Mouse (Mus musculus) layer of hippocampus, adult 11-12 months (tissue): ENCODE data around the gene Acot5.
"Not testable (repeated sequence)": the region's sequence is repeated elsewhere in the genome, so short reads cannot be mapped to it uniquely, and the experiment has no call there.

Source experiments
- DNase-seq: peaks from one replicate; pipeline ENCODE4 v3.0.0; 2022; ENCODE audit warnings: low spot score

The Acot5 gene

GRCm38 (mm10) chr12:84063228-84063627 is 5.9 kb upstream of the Acot5 start:
- DNase-seq, result no peak

- DNase-seq, result no peak
These were observed 5.3 kb upstream of the Acot5 start for GRCm38 (mm10) chr12:84063833-84064232.

GRCm38 (mm10) chr12:84064621-84065020 is 4.5 kb upstream of the Acot5 start:
- DNase-seq, result no peak

- no peak for DNase-seq
These were observed 1.4 kb upstream of the Acot5 start for GRCm38 (mm10) chr12:84067752-84068151.

- no peak for DNase-seq
These were observed 829 bp upstream of the Acot5 start for GRCm38 (mm10) chr12:84068296-84068695.

- peak; percentile 36 for DNase-seq
These were observed 457 bp downstream of the Acot5 start for GRCm38 (mm10) chr12:84069582-84069981.

- DNase-seq, result peak; percentile 54
These were observed 2.6 kb downstream of the Acot5 start for GRCm38 (mm10) chr12:84071696-84072095.

GRCm38 (mm10) chr12:84077371-84077990 is 8.4 kb downstream of the Acot5 start:
- no peak for DNase-seq

- no peak for DNase-seq
These were observed 14.7 kb downstream of the Acot5 start for GRCm38 (mm10) chr12:84083842-84084241.

- DNase-seq, result no peak
These were observed 15.5 kb downstream of the Acot5 start for GRCm38 (mm10) chr12:84084581-84084980.

- not testable (repeated sequence) for DNase-seq
These were observed 25.5 kb downstream of the Acot5 start for GRCm38 (mm10) chr12:84094666-84095065.

- no peak for DNase-seq
These were observed 30.5 kb downstream of the Acot5 start for GRCm38 (mm10) chr12:84099605-84100004.

GRCm38 (mm10) chr12:84100071-84100470 is 30.9 kb downstream of the Acot5 start:
- DNase-seq, result no peak

- peak; percentile 37 for DNase-seq
These were observed 31.7 kb downstream of the Acot5 start, which contains the start of gene Acot6 for GRCm38 (mm10) chr12:84100604-84101492. Gene Acot6 (plus strand): TSS chr12:84100654.

GRCm38 (mm10) chr12:84101493-84101845 is 32.3 kb downstream of the Acot5 start:
- no peak for DNase-seq

- no peak for DNase-seq
These were observed 37.9 kb downstream of the Acot5 start for GRCm38 (mm10) chr12:84107012-84107411.

GRCm38 (mm10) chr12:84107692-84108091 is 38.6 kb downstream of the Acot5 start:
- DNase-seq, result no peak

GRCm38 (mm10) chr12:84109924-84110323 is 40.8 kb downstream of the Acot5 start:
- DNase-seq, result no peak

GRCm38 (mm10) chr12:84110814-84111213 is 41.7 kb downstream of the Acot5 start:
- DNase-seq, result no peak

GRCm38 (mm10) chr12:84113676-84114075 is 44.6 kb downstream of the Acot5 start:
- no peak for DNase-seq

- peak; percentile 87 for DNase-seq
These were observed 45.2 kb downstream of the Acot5 start, which contains the start of gene Dnal1 for GRCm38 (mm10) chr12:84114153-84114994. Gene Dnal1 (plus strand): TSS chr12:84114366.

GRCm38 (mm10) chr12:84119584-84119983 is 50.5 kb downstream of the Acot5 start:
- DNase-seq, result no peak
